Comparison of ENCODE assay signal across 8 mouse cellular contexts in the genomic region with DNA sequence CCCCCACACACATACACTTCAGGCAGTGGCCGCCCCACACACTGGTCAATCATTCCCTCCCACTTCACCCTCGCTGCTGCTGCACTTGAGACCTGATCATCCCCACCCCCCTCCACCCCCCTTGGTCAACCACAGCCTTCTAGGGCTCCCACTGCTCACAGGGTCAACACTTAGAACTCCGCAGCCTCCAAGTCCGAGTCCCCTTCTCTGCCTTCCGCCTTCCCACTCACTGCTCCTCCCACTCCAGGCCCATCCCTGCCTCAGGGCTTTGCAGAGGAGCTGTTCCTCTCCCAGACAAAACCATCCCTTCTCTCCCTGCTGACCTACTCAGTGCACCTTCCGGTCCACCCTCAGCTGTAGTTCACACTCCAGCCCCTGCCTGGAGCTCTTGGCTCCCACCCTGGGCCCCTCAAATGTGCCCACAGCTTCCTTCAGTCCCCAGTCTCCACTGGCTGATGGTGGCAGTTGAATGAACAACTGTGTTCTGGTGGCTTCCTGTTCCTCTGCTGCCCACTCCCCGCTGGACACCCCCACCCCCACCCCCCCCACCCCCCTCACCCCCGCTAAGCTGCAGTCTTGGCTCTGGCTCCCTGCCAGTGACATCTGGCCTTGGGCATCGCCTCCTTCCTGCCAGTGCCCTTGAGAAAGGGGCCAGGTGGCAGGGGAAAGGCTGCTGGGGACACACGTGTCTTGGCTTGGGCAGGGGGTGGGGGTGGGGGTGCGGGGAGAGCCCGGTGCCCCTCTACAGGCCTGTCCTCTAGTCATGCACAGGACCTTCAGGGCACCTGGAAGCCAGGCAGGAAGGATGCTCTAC. TPM values are rescaled to one million over a fixed set of nuclear protein-coding genes. Genes with fewer than 3 reads are reported as not detected.
DNase-seq lines count a peak whose midpoint lies in the region; ATAC-seq lines count a peak whose summit lies in the region.

No protein-coding gene starts in this region.

- no peaks in the 10 kb centered on the region for H3K36me3 ChIP-seq in embryonic facial prominence, embryonic 15.5 days
- H3K36me3 ChIP-seq in liver, embryonic 15.5 days (replicated peaks) = no peaks in the 10 kb centered on the region
- no peaks in the 10 kb centered on the region for H3K36me3 ChIP-seq in neural tube, embryonic 11.5 days (ENCODE audit: control insufficient read depth, insufficient read depth, low read length)

- H3K4me1 ChIP-seq in embryonic facial prominence, embryonic 15.5 days = peaks cover 59% of the 10 kb centered on the region
- H3K4me1 ChIP-seq in liver, embryonic 15.5 days (replicated peaks) = peaks cover 63% of the 10 kb centered on the region
- H3K4me1 ChIP-seq in neural tube, embryonic 11.5 days (ENCODE audit: control insufficient read depth, insufficient read depth, low read length) = peaks cover 32% of the 10 kb centered on the region

- peak; percentile 22 for ATAC-seq in embryonic facial prominence, embryonic 15.5 days (ENCODE audit: insufficient number of reproducible peaks, low FRiP score, low TSS enrichment, low read depth)
- no peak for ATAC-seq in liver, embryonic 15.5 days (ENCODE audit: insufficient read depth)
- ATAC-seq in neural tube, embryonic 11.5 days (ENCODE audit: insufficient read depth, low FRiP score, low TSS enrichment) = peak; percentile 6; the same call in 1 of the 2 replicates

- peak; percentile 80 to 86 for DNase-seq in adrenal gland, adult (ENCODE audit: inconsistent age in 2 of 2, low spot score in 1 of 2)
- no peak for DNase-seq in adrenal gland, postnatal 4 days (ENCODE audit: low spot score in 2 of 2)
- DNase-seq in ES-CJ7 (ENCODE audit: low read depth, low spot score) = peak; percentile 64
- DNase-seq in heart, postnatal 4 days = peak; percentile 53
- DNase-seq in neural tube, embryonic 11.5 days (ENCODE audit: low spot score) = peak; percentile 50
- no peak for DNase-seq in layer of hippocampus, adult 9-10 months (ENCODE audit: low spot score)

- H3K27ac ChIP-seq in embryonic facial prominence, embryonic 15.5 days (replicated peaks) = peak overlapping the region; percentile 69
- H3K27ac ChIP-seq in liver, embryonic 15.5 days (replicated peaks) = no peak overlapping the region
- 0 out of 2 replicates have a peak overlapping the region, but pooled peaks have one; percentile 39 for H3K27ac ChIP-seq in neural tube, embryonic 11.5 days (ENCODE audit: low read depth, low read length)

- under 1% methylated on average over 10 of the region's 12 CpGs for WGBS in embryonic facial prominence, embryonic 15.5 days
- WGBS in liver, embryonic 15.5 days (ENCODE audit: insufficient replicate concordance) = 11% methylated on average over 12 of the region's 12 CpGs
- 11% methylated on average over 12 of the region's 12 CpGs for WGBS in neural tube, embryonic 11.5 days

- H3K27me3 ChIP-seq in embryonic facial prominence, embryonic 15.5 days = no peaks in the 10 kb centered on the region; the same call in 1 of the 2 replicates
- H3K27me3 ChIP-seq in liver, embryonic 15.5 days = peaks cover 70% of the 10 kb centered on the region
- H3K27me3 ChIP-seq in neural tube, embryonic 11.5 days (ENCODE audit: control insufficient read depth, insufficient read depth, low read length) = peaks cover 31% of the 10 kb centered on the region

- peak overlapping the region; percentile 26 for H3K4me3 ChIP-seq in embryonic facial prominence, embryonic 15.5 days (replicated peaks)
- peak overlapping the region; percentile 28 for H3K4me3 ChIP-seq in liver, embryonic 15.5 days (replicated peaks)
- no peak overlapping the region for H3K4me3 ChIP-seq in neural tube, embryonic 11.5 days (ENCODE audit: low read depth, low read length)

- peak overlapping the region; percentile 46 for H3K4me2 ChIP-seq in embryonic facial prominence, embryonic 15.5 days (replicated peaks)
- peak overlapping the region; percentile 51 for H3K4me2 ChIP-seq in liver, embryonic 15.5 days
- H3K4me2 ChIP-seq in neural tube, embryonic 11.5 days (ENCODE audit: low read depth) = peak overlapping the region; percentile 24; the same call in 1 of the 2 replicates

- no peak overlapping the region for H3K9ac ChIP-seq in embryonic facial prominence, embryonic 15.5 days
- no peak overlapping the region for H3K9ac ChIP-seq in liver, embryonic 15.5 days
- peak overlapping the region; percentile 10; the same call in 1 of the 2 replicates for H3K9ac ChIP-seq in neural tube, embryonic 11.5 days (ENCODE audit: low read length)

- H3K9me3 ChIP-seq in embryonic facial prominence, embryonic 15.5 days (replicated peaks) = no peaks in the 10 kb centered on the region
- H3K9me3 ChIP-seq in liver, embryonic 15.5 days (replicated peaks) = no peaks in the 10 kb centered on the region
- no peaks in the 10 kb centered on the region for H3K9me3 ChIP-seq in neural tube, embryonic 11.5 days (ENCODE audit: control insufficient read depth, low read length)

RNA-seq across cellular contexts. Expression of a gene that starts 3.5 kb away (rescaled TPM):
- total RNA-seq in adrenal gland, postnatal 4 days (2021) = 10 to 100 TPM; 12.8 to 20.2 TPM
- 16.4 and 19.6 TPM in 2 replicates for polyA plus RNA-seq in embryonic facial prominence, embryonic 15.5 days (2015; fragmentation: Nextera tagmentation; extraction: Ambion mirVana)
- total RNA-seq in heart, postnatal 4 days (2021) = 10 to 100 TPM in 1 of 2 experiments, 1 to 10 TPM in 1; 7.2 to 10.6 TPM
- polyA plus RNA-seq in liver, embryonic 15.5 days (2015; fragmentation: Nextera tagmentation; extraction: Ambion mirVana) = 3.5 TPM in 2 replicates
- polyA plus RNA-seq in neural tube, embryonic 11.5 days (2014; fragmentation: Nextera tagmentation; extraction: Ambion mirVana) = 6.4 and 7.0 TPM in 2 replicates

RNA-seq across cellular contexts. Expression of a gene that starts 8.7 kb away (rescaled TPM):
- total RNA-seq in adrenal gland, postnatal 4 days (2021) = 1 to 10 TPM; 1.1 to 2.1 TPM
- 0.84 and 1.3 TPM in 2 replicates for polyA plus RNA-seq in embryonic facial prominence, embryonic 15.5 days (2015; fragmentation: Nextera tagmentation; extraction: Ambion mirVana)
- 1 to 10 TPM; 1.2 to 1.3 TPM for total RNA-seq in heart, postnatal 4 days (2021)
- polyA plus RNA-seq in liver, embryonic 15.5 days (2015; fragmentation: Nextera tagmentation; extraction: Ambion mirVana) = 0.23 and 0.24 TPM in 2 replicates
- 0.43 and 0.80 TPM in 2 replicates for polyA plus RNA-seq in neural tube, embryonic 11.5 days (2014; fragmentation: Nextera tagmentation; extraction: Ambion mirVana)

RNA-seq across cellular contexts. Expression of a gene that starts 23.0 kb away (rescaled TPM):
- 10 to 100 TPM; 24.9 to 30.4 TPM for total RNA-seq in adrenal gland, postnatal 4 days (2021)
- polyA plus RNA-seq in embryonic facial prominence, embryonic 15.5 days (2015; fragmentation: Nextera tagmentation; extraction: Ambion mirVana) = 63.1 and 73.7 TPM in 2 replicates
- 10 to 100 TPM; 15.3 to 17.1 TPM for total RNA-seq in heart, postnatal 4 days (2021)
- 2.2 and 2.6 TPM in 2 replicates for polyA plus RNA-seq in liver, embryonic 15.5 days (2015; fragmentation: Nextera tagmentation; extraction: Ambion mirVana)
- polyA plus RNA-seq in neural tube, embryonic 11.5 days (2014; fragmentation: Nextera tagmentation; extraction: Ambion mirVana) = 7.0 and 7.3 TPM in 2 replicates

RNA-seq across cellular contexts. Expression of a gene that starts 30.3 kb away (rescaled TPM):
- total RNA-seq in adrenal gland, postnatal 4 days (2021) = 10 to 100 TPM; 40.1 to 40.7 TPM
- 40.5 and 41.0 TPM in 2 replicates for polyA plus RNA-seq in embryonic facial prominence, embryonic 15.5 days (2015; fragmentation: Nextera tagmentation; extraction: Ambion mirVana)
- 10 to 100 TPM; 16.8 to 17.0 TPM for total RNA-seq in heart, postnatal 4 days (2021)
- 7.7 and 9.1 TPM in 2 replicates for polyA plus RNA-seq in liver, embryonic 15.5 days (2015; fragmentation: Nextera tagmentation; extraction: Ambion mirVana)
- polyA plus RNA-seq in neural tube, embryonic 11.5 days (2014; fragmentation: Nextera tagmentation; extraction: Ambion mirVana) = 45.7 and 46.6 TPM in 2 replicates

RNA-seq across cellular contexts. Expression of a gene that starts 31.0 kb away (rescaled TPM):
- 10 to 100 TPM; 38.7 to 50.5 TPM for total RNA-seq in adrenal gland, postnatal 4 days (2021)
- polyA plus RNA-seq in embryonic facial prominence, embryonic 15.5 days (2015; fragmentation: Nextera tagmentation; extraction: Ambion mirVana) = 14.5 and 15.0 TPM in 2 replicates
- total RNA-seq in heart, postnatal 4 days (2021) = 10 to 100 TPM; 14.5 to 16.0 TPM
- 1.8 and 2.3 TPM in 2 replicates for polyA plus RNA-seq in liver, embryonic 15.5 days (2015; fragmentation: Nextera tagmentation; extraction: Ambion mirVana)
- 4.0 and 4.6 TPM in 2 replicates for polyA plus RNA-seq in neural tube, embryonic 11.5 days (2014; fragmentation: Nextera tagmentation; extraction: Ambion mirVana)

Comparison
In these comparisons a context has a peak if more than half of its experiments do, and no peak if none do; other contexts are left out.
1. DNase-seq: peak in adrenal gland, adult (2 of 2), ES-CJ7 (single experiment), heart, postnatal 4 days (single experiment) and neural tube, embryonic 11.5 days (single experiment); none in adrenal gland, postnatal 4 days (0 of 2) and layer of hippocampus, adult 9-10 months (single experiment).
2. Peak in every context shown above with its lines, with median percentiles within 50 percentile points of each other: H3K4me2 ChIP-seq.